Mouse (Mus musculus) kidney, adult 9 months (tissue): ENCODE data around the gene Wwtr1.

Source experiments
- DNase-seq: peaks from one replicate; pipeline ENCODE4 v3.0.0; 2022

Gene Wwtr1

DNA sequence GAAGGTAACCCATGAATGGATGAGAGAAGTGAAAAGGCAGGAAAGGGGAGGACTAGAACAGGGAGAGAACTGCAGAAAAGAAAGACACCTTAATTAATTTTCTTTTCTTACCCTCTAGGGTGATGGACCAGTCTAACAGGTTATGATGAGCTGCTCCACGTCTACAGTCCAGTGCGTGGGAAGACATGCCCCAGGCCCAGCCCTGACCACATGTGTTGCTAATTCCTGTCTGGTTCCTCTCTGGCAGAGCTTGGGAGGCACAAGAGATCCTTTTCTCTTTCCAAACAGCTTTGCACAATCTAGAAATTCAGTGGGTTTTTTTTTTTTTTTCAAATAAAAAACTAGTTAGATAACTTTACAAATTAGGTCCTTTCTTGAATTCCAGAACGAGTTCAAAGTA lies 134.8 kb downstream of the Wwtr1 start:
- no peak for DNase-seq

DNA sequence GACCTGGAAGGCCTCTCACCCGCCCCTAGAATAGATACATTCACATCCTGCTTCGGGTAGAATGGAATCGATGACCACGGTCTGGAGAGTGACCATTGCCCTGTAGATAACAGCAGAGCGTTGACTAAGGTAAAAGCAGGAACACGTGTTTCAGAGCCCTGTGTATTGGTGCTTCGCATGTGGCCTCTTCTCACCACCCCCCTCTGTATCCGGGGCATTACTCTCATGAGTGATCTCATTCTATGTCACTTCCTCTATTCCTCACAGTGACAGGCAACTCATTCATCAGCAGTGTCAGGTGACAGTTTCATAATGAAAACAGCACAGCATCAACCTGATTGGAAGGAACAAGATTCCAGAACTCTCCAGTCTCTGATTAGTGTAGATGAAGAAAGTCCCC lies 140.3 kb downstream of the Wwtr1 start:
- DNase-seq, result no peak

DNA sequence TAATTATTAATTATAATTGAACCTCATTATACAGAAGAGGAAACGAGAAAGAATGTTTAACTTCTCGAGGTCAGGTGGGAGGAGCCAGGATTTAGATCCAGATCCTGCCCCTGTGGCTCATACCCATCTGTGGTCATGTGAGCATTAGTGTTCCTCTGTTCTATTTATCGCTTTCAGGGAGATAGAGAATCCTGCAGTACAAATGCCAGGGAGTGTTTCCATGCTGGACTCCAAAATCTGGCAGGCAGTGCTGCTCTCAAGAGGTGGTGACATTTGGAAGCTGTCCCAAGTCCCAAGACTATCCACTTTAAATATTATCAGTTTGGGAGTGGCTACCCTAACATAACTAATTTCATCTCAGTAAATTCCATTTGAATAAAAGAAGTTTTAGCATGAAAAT lies 144.0 kb downstream of the Wwtr1 start:
- no peak for DNase-seq

DNA sequence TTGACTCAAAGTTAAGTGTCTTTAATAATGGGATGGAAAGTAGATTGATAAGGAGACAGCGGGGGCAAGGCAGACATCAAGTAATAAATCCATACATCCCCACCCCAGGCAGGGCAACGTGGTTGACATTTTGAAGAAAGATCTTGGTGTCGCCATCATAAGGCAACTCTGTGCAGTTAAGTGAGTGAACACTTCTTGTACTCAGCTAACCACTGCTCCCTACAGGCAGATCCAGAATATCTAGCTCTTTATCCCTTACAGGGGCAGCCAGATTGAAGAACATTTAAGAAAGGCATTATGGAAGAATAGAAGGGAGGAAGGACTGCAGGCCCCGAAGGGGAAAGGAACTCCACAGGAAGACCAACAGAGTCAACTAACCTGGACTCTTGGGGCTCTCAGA lies 146.2 kb downstream of the Wwtr1 start:
- DNase-seq, result peak; percentile 54

DNA sequence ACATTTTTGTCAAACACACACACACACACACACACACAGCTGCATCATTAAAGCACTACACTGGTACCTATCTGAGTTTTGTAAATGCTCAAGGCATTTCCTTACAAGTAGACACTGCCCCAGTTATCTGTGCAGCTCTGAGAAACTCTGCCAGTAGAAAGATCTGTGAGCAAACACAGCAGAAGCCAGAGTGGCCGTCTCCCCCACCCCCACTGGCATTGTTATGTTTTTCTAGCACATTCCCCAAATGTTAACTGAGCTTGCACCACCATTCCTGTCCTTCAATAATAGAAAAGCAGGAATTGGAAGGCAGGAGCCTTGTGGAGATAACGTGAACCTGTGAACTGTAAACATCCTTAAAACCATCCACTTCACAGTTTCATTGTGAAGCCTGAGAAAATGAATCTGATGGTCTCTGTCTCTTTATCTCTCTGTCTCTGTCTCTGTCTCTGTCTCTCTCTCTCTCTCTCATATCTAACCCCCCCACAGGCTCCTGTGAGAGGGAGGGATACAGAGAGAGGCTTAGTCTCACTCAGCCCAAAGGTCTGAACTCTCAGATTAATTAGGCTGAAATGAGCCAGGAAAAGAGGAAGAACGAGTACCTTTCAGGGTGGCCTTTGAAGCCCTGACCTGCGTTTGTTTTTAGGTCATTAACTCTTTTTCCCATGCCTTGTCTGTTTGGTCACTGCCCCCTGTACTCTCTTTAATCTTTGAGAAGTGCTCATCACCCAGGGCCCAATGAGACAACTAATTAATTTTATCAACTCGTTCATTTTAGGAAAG lies 146.8 kb downstream of the Wwtr1 start:
- peak; percentile 49 for DNase-seq

DNA sequence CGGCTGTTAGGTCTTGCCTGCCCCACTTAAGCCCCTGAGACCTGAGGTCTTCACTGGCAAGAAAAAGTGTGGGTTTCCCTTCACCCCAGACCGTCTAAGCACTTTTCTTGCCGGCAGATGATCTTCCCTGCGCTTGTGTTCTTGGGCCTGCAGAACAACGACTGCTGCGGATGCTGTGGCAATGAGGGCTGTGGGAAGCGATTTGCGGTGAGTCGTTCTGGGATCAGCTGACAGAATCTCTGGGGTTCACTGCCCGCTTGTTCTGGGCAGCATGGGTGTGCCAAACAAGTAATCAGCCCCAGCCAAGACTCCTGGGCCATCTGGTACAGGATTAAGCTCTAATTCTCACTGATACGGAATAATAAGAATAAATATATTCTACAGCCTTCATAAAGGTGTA lies 149.4 kb downstream of the Wwtr1 start:
- DNase-seq, result no peak

DNA sequence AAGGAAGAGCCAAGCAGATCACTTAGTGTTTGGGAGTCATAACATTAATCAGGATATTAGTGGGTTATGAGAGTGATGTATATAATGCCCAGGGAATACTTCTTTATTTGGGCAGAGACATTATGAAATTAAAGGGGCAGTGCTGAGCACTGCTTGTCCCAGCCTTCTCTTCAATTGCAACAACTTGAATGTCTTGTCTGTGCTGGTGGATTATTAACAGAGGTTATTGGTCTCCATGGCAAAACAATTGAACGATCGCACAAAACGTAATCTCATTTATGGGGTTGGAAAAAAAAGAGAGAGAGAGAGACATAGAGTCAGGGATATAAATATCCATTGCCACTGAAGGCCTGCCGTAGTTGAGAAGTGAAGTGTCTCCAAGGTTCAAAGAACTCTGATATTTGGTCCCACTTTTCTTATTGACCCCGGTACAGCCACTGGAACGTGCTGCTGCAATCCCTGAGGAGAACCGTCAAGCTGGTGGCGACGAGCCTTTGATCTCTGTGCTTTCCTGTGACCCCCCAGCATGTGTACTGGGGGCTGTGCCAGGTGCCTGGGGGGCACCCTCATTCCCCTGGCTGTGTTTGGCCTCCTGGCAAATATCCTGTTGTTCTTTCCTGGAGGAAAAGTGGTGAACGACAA lies 150.5 kb downstream of the Wwtr1 start, which contains the start of gene Tm4sf4:
Gene Tm4sf4, plus strand, starts transcription at position 226 of the 642 bp plus-strand sequence.
- DNase-seq, result peak; percentile 21

DNA sequence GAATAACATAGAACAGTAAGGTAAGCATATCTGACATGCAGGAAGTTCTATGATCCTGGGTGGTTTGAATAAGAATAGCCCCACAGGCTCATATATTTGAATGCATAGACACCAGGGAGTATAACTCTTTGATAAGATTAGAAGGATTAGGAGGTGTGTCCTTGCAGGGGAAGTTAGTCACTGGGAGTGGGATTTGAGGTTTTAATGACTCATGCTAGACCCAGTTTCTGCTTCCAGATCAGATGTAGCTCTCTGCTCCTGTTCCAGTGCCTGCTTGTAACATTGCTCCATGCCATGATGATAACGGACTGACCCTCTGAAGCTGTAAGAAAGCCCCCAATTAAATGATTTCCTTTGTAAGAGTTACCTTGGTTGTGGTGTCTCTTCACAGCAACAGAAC lies 155.1 kb downstream of the Wwtr1 start:
- DNase-seq, result no peak

DNA sequence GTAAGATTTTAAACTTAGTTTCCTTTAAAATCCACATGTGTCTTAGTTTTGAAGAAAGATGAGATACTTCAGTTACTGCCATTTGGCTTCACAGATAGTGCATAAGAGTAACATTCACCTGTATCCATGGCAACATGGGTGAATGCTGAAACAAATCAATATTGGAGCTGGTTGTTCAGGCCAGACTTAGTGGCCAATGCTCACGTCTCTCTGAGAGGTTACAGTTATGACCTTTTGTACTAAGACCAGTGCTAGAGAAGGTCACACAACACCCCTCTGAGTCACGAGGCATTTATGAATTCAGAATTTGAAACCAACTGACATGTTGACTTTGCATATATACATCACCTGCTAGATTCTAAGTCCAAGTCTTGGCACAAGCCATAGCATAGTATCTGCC lies 155.5 kb downstream of the Wwtr1 start:
- DNase-seq, result no peak

DNA sequence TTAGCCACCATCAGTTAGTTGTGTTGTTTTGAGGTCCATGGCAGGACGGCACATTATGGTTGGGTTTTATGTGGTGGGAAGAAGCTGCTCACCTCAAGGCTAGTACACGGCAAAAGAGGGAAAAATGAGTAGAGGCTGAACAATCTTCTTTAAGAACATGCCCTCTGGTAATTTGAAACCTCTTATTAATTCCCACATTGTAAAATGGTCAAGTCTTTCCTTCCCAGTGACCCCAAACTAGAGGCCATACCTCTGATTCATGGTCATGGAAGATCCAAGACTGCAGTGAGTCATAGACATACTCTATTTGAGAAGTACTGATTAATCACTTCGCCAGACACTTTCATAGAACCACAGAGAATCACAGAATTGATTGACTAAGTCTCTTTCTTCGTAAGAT lies 164.2 kb downstream of the Wwtr1 start:
- no peak for DNase-seq
